Mouse (Mus musculus) myocyte (in vitro differentiated cells): ENCODE data around the gene March5. TPM values are rescaled to one million over a fixed set of nuclear protein-coding genes. Genes with fewer than 3 reads are reported as not detected.
"Not testable (repeated sequence)": the region's sequence is repeated elsewhere in the genome, so short reads cannot be mapped to it uniquely, and the experiment has no call there.

Source experiments
- H3K27me3 ChIP-seq: one replicate; pipeline ENCODE4 v1.6.1; 2011; ENCODE audit not compliant: control insufficient read depth, insufficient read depth, insufficient read length
- H3K36me3 ChIP-seq: one replicate; pipeline ENCODE4 v1.6.1; 2011; ENCODE audit not compliant: control insufficient read depth, insufficient read depth
- H3K4me2 ChIP-seq: one replicate; pipeline ENCODE4 v1.6.1; 2011; ENCODE audit warnings: low read depth, control low read depth
- H3K4me3 ChIP-seq: one replicate; pipeline ENCODE4 v1.5.1; 2011; ENCODE audit warnings: mild to moderate bottlenecking, control low read depth, moderate library complexity
- H3K79me2 ChIP-seq: one replicate; pipeline ENCODE4 v1.6.1; 2011; ENCODE audit not compliant: control insufficient read depth, insufficient read depth
- H3ac ChIP-seq: one replicate; pipeline ENCODE4 v1.6.1; 2011; ENCODE audit not compliant: control insufficient read depth, insufficient read length
- CEBPB ChIP-seq: IDR thresholded peaks from 2 replicates; pipeline ENCODE4 v1.6.1; 2011; ENCODE audit warnings: mild to moderate bottlenecking, moderate library complexity; ENCODE audit not compliant: poor library complexity, insufficient read depth, severe bottlenecking
- E2F4 ChIP-seq: IDR thresholded peaks from one replicate; pipeline ENCODE4 v1.6.1; 2011; ENCODE audit warnings: mild to moderate bottlenecking, control low read depth, moderate library complexity; ENCODE audit not compliant: insufficient read depth
- MAX ChIP-seq: IDR thresholded peaks from one replicate; pipeline ENCODE4 v1.6.1; 2011; ENCODE audit warnings: low read depth, mild to moderate bottlenecking, control low read depth
- MYOD1 ChIP-seq, 3 experiments: IDR thresholded peaks; one replicate each; pipeline ENCODE4 v1.6.1; 2011; ENCODE audit warnings: control low read depth in 2 of 3, low read depth in 2 of 3, mild to moderate bottlenecking in 2 of 3, moderate library complexity in 1 of 3; ENCODE audit not compliant: insufficient read length in 2 of 3, control insufficient read depth in 1 of 3
- MYOG ChIP-seq, 3 experiments: IDR thresholded peaks; one replicate each; pipeline ENCODE4 v1.6.1; 2011; ENCODE audit warnings: control low read depth in 2 of 3, low read depth in 2 of 3, mild to moderate bottlenecking in 2 of 3; ENCODE audit not compliant: insufficient read length in 2 of 3, control insufficient read depth in 1 of 3, insufficient read depth in 1 of 3
- POLR2A ChIP-seq: IDR thresholded peaks from one replicate; pipeline ENCODE4 v1.6.1; 2011; ENCODE audit warnings: low read depth, mild to moderate bottlenecking, control low read depth, moderate library complexity; ENCODE audit not compliant: insufficient read length
- POLR2AphosphoS2 ChIP-seq: IDR thresholded peaks from one replicate; pipeline ENCODE4 v1.6.1; 2011; ENCODE audit warnings: low read depth, control low read depth; ENCODE audit not compliant: insufficient read length
- REST ChIP-seq: IDR thresholded peaks from one replicate; pipeline ENCODE4 v1.6.1; 2011; ENCODE audit warnings: mild to moderate bottlenecking, control low read depth, moderate library complexity; ENCODE audit not compliant: insufficient read depth, insufficient read length
- SRF ChIP-seq: IDR thresholded peaks from one replicate; pipeline ENCODE4 v1.6.1; 2011; ENCODE audit warnings: low read depth; ENCODE audit not compliant: control insufficient read depth, insufficient read length
- TCF12 ChIP-seq: IDR thresholded peaks from one replicate; pipeline ENCODE4 v1.6.1; 2011; ENCODE audit warnings: mild to moderate bottlenecking, control low read depth; ENCODE audit not compliant: poor library complexity, insufficient read depth, severe bottlenecking
- TCF3 ChIP-seq: IDR thresholded peaks from one replicate; pipeline ENCODE4 v1.6.1; 2011; ENCODE audit warnings: low read depth, control low read depth; ENCODE audit not compliant: insufficient read length
- USF1 ChIP-seq: IDR thresholded peaks from one replicate; pipeline ENCODE4 v1.6.1; 2011; ENCODE audit warnings: low read depth, mild to moderate bottlenecking, control low read depth, moderate library complexity
- polyA plus RNA-seq: library from polyadenylated mRNA; unstranded; fragments of >200 nt; fragmentation: generic; extraction: Trizol; gene quantifications from one replicate; pipeline ENCODE4 v1.2.1, GENCODE M21; 2012; ENCODE audit warnings: missing spikeins

The March5 gene
- polyA plus RNA-seq, 1 experiment = 73.5 TPM

GRCm38 (mm10) chr19:37199889-37200288 is 7.5 kb upstream of the March5 start:
- Histone ChIP-seq H3K4me2 (no peak overlapping the region), H3K4me3 (no peak overlapping the region), H3ac (no peak overlapping the region), H3K27me3 (no peaks in the 10 kb centered on the region), H3K79me2 (no peaks in the 10 kb centered on the region), H3K36me3 (no peaks in the 10 kb centered on the region)
- TF ChIP-seq TCF3 = no peak
- TF ChIP-seq MAX = no peak
- no peak for TF ChIP-seq SRF
- no peak for TF ChIP-seq E2F4
- no peak for TF ChIP-seq REST
- TF ChIP-seq POLR2A = no peak
- TF ChIP-seq TCF12 = no peak
- no peak for TF ChIP-seq MYOD1 (IDR thresholded peaks at IDR 0.05; ENCODE audit: control insufficient read depth in 1 of 3, insufficient read length in 2 of 3, low read depth in 2 of 3)
- no peak for TF ChIP-seq MYOG (IDR thresholded peaks at IDR 0.05; ENCODE audit: control insufficient read depth in 1 of 3, insufficient read depth in 1 of 3, insufficient read length in 2 of 3, low read depth in 2 of 3)
- TF ChIP-seq USF1 = no peak
- TF ChIP-seq CEBPB = no peak
- no peak for TF ChIP-seq POLR2AphosphoS2

- no peak overlapping the region for H3K4me2 ChIP-seq
- no peaks in the 10 kb centered on the region for H3K36me3 ChIP-seq
- H3K79me2 ChIP-seq = peaks cover 7% of the 10 kb centered on the region
- no peak overlapping the region for H3K4me3 ChIP-seq
- no peak for TF ChIP-seq MYOD1 (IDR thresholded peaks at IDR 0.05; ENCODE audit: control insufficient read depth in 1 of 3, insufficient read length in 2 of 3, low read depth in 2 of 3)
- no peak for TF ChIP-seq REST
- no peak for TF ChIP-seq POLR2AphosphoS2
- no peak for TF ChIP-seq POLR2A
- TF ChIP-seq USF1 = no peak
- TF ChIP-seq E2F4 = no peak
- TF ChIP-seq CEBPB = no peak
- no peak for TF ChIP-seq MAX
- TF ChIP-seq TCF12 = no peak
- TF ChIP-seq TCF3 = no peak
- TF ChIP-seq SRF = no peak
- no peak for TF ChIP-seq MYOG (IDR thresholded peaks at IDR 0.05; ENCODE audit: control insufficient read depth in 1 of 3, insufficient read depth in 1 of 3, insufficient read length in 2 of 3, low read depth in 2 of 3)
- H3K27me3 ChIP-seq = no peaks in the 10 kb centered on the region
- no peak overlapping the region for H3ac ChIP-seq
These were observed 4.0 kb upstream of the March5 start for GRCm38 (mm10) chr19:37203371-37203770.

GRCm38 (mm10) chr19:37205155-37205554 is 2.2 kb upstream of the March5 start:
- not testable (repeated sequence) for H3K36me3 ChIP-seq, H3K4me3 ChIP-seq, H3K4me2 ChIP-seq, H3K27me3 ChIP-seq, H3ac ChIP-seq
- peaks cover 25% of the 10 kb centered on the region for H3K79me2 ChIP-seq

- Histone ChIP-seq H3K27me3 (no peaks in the 10 kb centered on the region), H3K4me3 (peak overlapping the region; percentile 59), H3ac (peak overlapping the region; percentile 49), H3K79me2 (peaks cover 41% of the 10 kb centered on the region), H3K36me3 (peaks cover 9% of the 10 kb centered on the region), H3K4me2 (peak overlapping the region; percentile 90)
- no peak for TF ChIP-seq POLR2AphosphoS2
- no peak for TF ChIP-seq CEBPB
- TF ChIP-seq MYOG (IDR thresholded peaks at IDR 0.05; ENCODE audit: control insufficient read depth in 1 of 3, insufficient read depth in 1 of 3, insufficient read length in 2 of 3, low read depth in 2 of 3) = peak in 2 of 3 experiments; percentile 11 to 51
- peak; percentile 33 to 66 (median 51) for TF ChIP-seq MYOD1 (IDR thresholded peaks at IDR 0.05; ENCODE audit: control insufficient read depth in 1 of 3, insufficient read length in 2 of 3, low read depth in 2 of 3)
- TF ChIP-seq POLR2A = no peak
- no peak for TF ChIP-seq E2F4
These were observed 571 bp upstream of the March5 start for GRCm38 (mm10) chr19:37206641-37207302.

GRCm38 (mm10) chr19:37208176-37208755 is 923 bp downstream of the March5 start, which contains the start of gene Cpeb3:
Cpeb3 (minus strand) TSS chr19:37208601.
- H3K4me3 ChIP-seq = peak within 1 kb of the TSS; percentile 59
- TF ChIP-seq POLR2A (no peak), E2F4 (no peak), MYOD1 (IDR thresholded peaks at IDR 0.05; ENCODE audit: control insufficient read depth in 1 of 3, insufficient read length in 2 of 3, low read depth in 2 of 3) (no peak), MYOG (IDR thresholded peaks at IDR 0.05; ENCODE audit: control insufficient read depth in 1 of 3, insufficient read depth in 1 of 3, insufficient read length in 2 of 3, low read depth in 2 of 3) (no peak), SRF (no peak), REST (no peak), MAX (no peak), TCF3 (no peak), POLR2AphosphoS2 (no peak), TCF12 (no peak), USF1 (no peak), CEBPB (no peak)
- H3K79me2 ChIP-seq = peaks cover 46% of the 10 kb centered on the region
- H3ac ChIP-seq = peak within 1 kb of the TSS; percentile 49
- H3K36me3 ChIP-seq = peaks cover 9% of the 10 kb centered on the region
- H3K27me3 ChIP-seq = no peaks in the 10 kb centered on the region
- peak within 1 kb of the TSS; percentile 99 for H3K4me2 ChIP-seq
